Mouse (Mus musculus): ENCODE data around the gene Dnajc13. TPM values are rescaled to one million over a fixed set of nuclear protein-coding genes. Genes with fewer than 3 reads are reported as not detected.

Gene Dnajc13
- polyA plus RNA-seq, 1 experiment from 2014 or later: 20.4 TPM

GRCm38 (mm10) chr9:104126833-104127232 lies 135.9 kb downstream of the Dnajc13 start, which contains the start of gene Ackr4:
Gene Ackr4 (minus strand): TSS chr9:104126933.
- no peak within 1 kb of the TSS for H3K9ac ChIP-seq (replicated peaks; ENCODE audit: low read length)
- DNase-seq (ENCODE audit: low spot score): no peak
- no peaks in the 10 kb centered on the region for H3K36me3 ChIP-seq (replicated peaks; ENCODE audit: control insufficient read depth, insufficient read depth, low read depth, low read length)
- 77% methylated on average over 3 of the region's 3 CpGs for WGBS
- H3K27me3 ChIP-seq (ENCODE audit: control insufficient read depth, insufficient read depth, low read length): no peaks in the 10 kb centered on the region
- no peak within 1 kb of the TSS for H3K4me2 ChIP-seq (ENCODE audit: low read depth, low read length)
- no peak for ATAC-seq (replicated peaks; ENCODE audit: insufficient number of reproducible peaks, low FRiP score, low TSS enrichment, low read depth)
- no peak within 1 kb of the TSS for H3K27ac ChIP-seq (replicated peaks; ENCODE audit: low read depth, low read length)
- H3K4me1 ChIP-seq (ENCODE audit: control insufficient read depth, insufficient read depth, low read length): no peaks in the 10 kb centered on the region
- no peak within 1 kb of the TSS for H3K4me3 ChIP-seq (ENCODE audit: low read depth, low read length)
- no peaks in the 10 kb centered on the region for H3K9me3 ChIP-seq (replicated peaks; ENCODE audit: control insufficient read depth, low read length)

GRCm38 (mm10) chr9:104123622-104124021 lies 139.1 kb downstream of the Dnajc13 start:
- no peak overlapping the region for H3K9ac ChIP-seq (replicated peaks; ENCODE audit: low read length)
- no peak overlapping the region for H3K27ac ChIP-seq (replicated peaks; ENCODE audit: low read depth, low read length)
- DNase-seq (ENCODE audit: low spot score) (no peak), ATAC-seq (replicated peaks; ENCODE audit: insufficient number of reproducible peaks, low FRiP score, low TSS enrichment, low read depth) (no peak)
- H3K9me3 ChIP-seq (replicated peaks; ENCODE audit: control insufficient read depth, low read length): no peaks in the 10 kb centered on the region
- no peaks in the 10 kb centered on the region for H3K27me3 ChIP-seq (ENCODE audit: control insufficient read depth, insufficient read depth, low read length)
- no peaks in the 10 kb centered on the region for H3K36me3 ChIP-seq (replicated peaks; ENCODE audit: control insufficient read depth, insufficient read depth, low read depth, low read length)
- H3K4me1 ChIP-seq (ENCODE audit: control insufficient read depth, insufficient read depth, low read length): no peaks in the 10 kb centered on the region
- no peak overlapping the region for H3K4me2 ChIP-seq (ENCODE audit: low read depth, low read length)
- 67% methylated on average over 5 of the region's 5 CpGs for WGBS
- H3K4me3 ChIP-seq (ENCODE audit: low read depth, low read length): no peak overlapping the region

- Histone ChIP-seq H3K9ac (replicated peaks; ENCODE audit: low read length) (no peak overlapping the region), H3K4me3 (ENCODE audit: low read depth, low read length) (no peak overlapping the region), H3K27me3 (ENCODE audit: control insufficient read depth, insufficient read depth, low read length) (no peaks in the 10 kb centered on the region), H3K9me3 (replicated peaks; ENCODE audit: control insufficient read depth, low read length) (no peaks in the 10 kb centered on the region), H3K27ac (replicated peaks; ENCODE audit: low read depth, low read length) (no peak overlapping the region), H3K36me3 (replicated peaks; ENCODE audit: control insufficient read depth, insufficient read depth, low read depth, low read length) (no peaks in the 10 kb centered on the region), H3K4me2 (ENCODE audit: low read depth, low read length) (no peak overlapping the region), H3K4me1 (ENCODE audit: control insufficient read depth, insufficient read depth, low read length) (no peaks in the 10 kb centered on the region)
- no peak for ATAC-seq (replicated peaks; ENCODE audit: insufficient number of reproducible peaks, low FRiP score, low TSS enrichment, low read depth)
- WGBS: 66% methylated on average over 5 of the region's 5 CpGs
- no peak for DNase-seq (ENCODE audit: low spot score)
These were observed 139.6 kb downstream of the Dnajc13 start for GRCm38 (mm10) chr9:104123101-104123500.

- WGBS: 72% methylated on average over 5 of the region's 5 CpGs
- DNase-seq (ENCODE audit: low spot score): no peak
These were observed 153.6 kb downstream of the Dnajc13 start for GRCm38 (mm10) chr9:104109151-104109550.

GRCm38 (mm10) chr9:104108571-104109143 lies 154.1 kb downstream of the Dnajc13 start:
- WGBS: 73% methylated on average over 2 of the region's 2 CpGs
- H3K4me1 ChIP-seq (ENCODE audit: control insufficient read depth, insufficient read depth, low read length): no peaks in the 10 kb centered on the region
- no peak overlapping the region for H3K9ac ChIP-seq (replicated peaks; ENCODE audit: low read length)
- no peaks in the 10 kb centered on the region; the same call in 1 of the 2 replicates for H3K9me3 ChIP-seq (replicated peaks; ENCODE audit: control insufficient read depth, low read length)
- H3K27me3 ChIP-seq (ENCODE audit: control insufficient read depth, insufficient read depth, low read length): no peaks in the 10 kb centered on the region
- DNase-seq (ENCODE audit: low spot score) (no peak), ATAC-seq (replicated peaks; ENCODE audit: insufficient number of reproducible peaks, low FRiP score, low TSS enrichment, low read depth) (no peak)
- H3K4me2 ChIP-seq (ENCODE audit: low read depth, low read length): no peak overlapping the region
- no peak overlapping the region for H3K4me3 ChIP-seq (ENCODE audit: low read depth, low read length)
- no peak overlapping the region for H3K27ac ChIP-seq (replicated peaks; ENCODE audit: low read depth, low read length)
- H3K36me3 ChIP-seq (replicated peaks; ENCODE audit: control insufficient read depth, insufficient read depth, low read depth, low read length): no peaks in the 10 kb centered on the region

More at GRCm38 (mm10) chr9:104109151-104109550, 153.6 kb downstream of the Dnajc13 start:
- Histone ChIP-seq H3K4me1 (ENCODE audit: control insufficient read depth, insufficient read depth, low read length) (no peaks in the 10 kb centered on the region), H3K4me3 (ENCODE audit: low read depth, low read length) (no peak overlapping the region), H3K36me3 (replicated peaks; ENCODE audit: control insufficient read depth, insufficient read depth, low read depth, low read length) (no peaks in the 10 kb centered on the region), H3K27me3 (ENCODE audit: control insufficient read depth, insufficient read depth, low read length) (no peaks in the 10 kb centered on the region), H3K27ac (replicated peaks; ENCODE audit: low read depth, low read length) (no peak overlapping the region), H3K9ac (replicated peaks; ENCODE audit: low read length) (no peak overlapping the region), H3K4me2 (ENCODE audit: low read depth, low read length) (no peak overlapping the region), H3K9me3 (replicated peaks; ENCODE audit: control insufficient read depth, low read length) (no peaks in the 10 kb centered on the region; the same call in 1 of the 2 replicates)
- ATAC-seq (replicated peaks; ENCODE audit: insufficient number of reproducible peaks, low FRiP score, low TSS enrichment, low read depth): no peak

GRCm38 (mm10) chr9:104107482-104107881 lies 155.2 kb downstream of the Dnajc13 start:
- no peaks in the 10 kb centered on the region for H3K36me3 ChIP-seq (replicated peaks; ENCODE audit: control insufficient read depth, insufficient read depth, low read depth, low read length)
- no peak overlapping the region for H3K27ac ChIP-seq (replicated peaks; ENCODE audit: low read depth, low read length)
- DNase-seq (ENCODE audit: low spot score) (no peak), ATAC-seq (replicated peaks; ENCODE audit: insufficient number of reproducible peaks, low FRiP score, low TSS enrichment, low read depth) (no peak)
- no peak overlapping the region for H3K4me2 ChIP-seq (ENCODE audit: low read depth, low read length)
- WGBS: 80% methylated on average over 6 of the region's 6 CpGs
- H3K27me3 ChIP-seq (ENCODE audit: control insufficient read depth, insufficient read depth, low read length): no peaks in the 10 kb centered on the region
- H3K4me1 ChIP-seq (ENCODE audit: control insufficient read depth, insufficient read depth, low read length): no peaks in the 10 kb centered on the region
- H3K9me3 ChIP-seq (replicated peaks; ENCODE audit: control insufficient read depth, low read length): no peaks in the 10 kb centered on the region; the same call in 1 of the 2 replicates
- no peak overlapping the region for H3K4me3 ChIP-seq (ENCODE audit: low read depth, low read length)
- H3K9ac ChIP-seq (replicated peaks; ENCODE audit: low read length): no peak overlapping the region

GRCm38 (mm10) chr9:104106930-104107329 lies 155.8 kb downstream of the Dnajc13 start:
- Histone ChIP-seq H3K9me3 (replicated peaks; ENCODE audit: control insufficient read depth, low read length) (no peaks in the 10 kb centered on the region; the same call in 1 of the 2 replicates), H3K9ac (replicated peaks; ENCODE audit: low read length) (no peak overlapping the region), H3K27ac (replicated peaks; ENCODE audit: low read depth, low read length) (no peak overlapping the region), H3K36me3 (replicated peaks; ENCODE audit: control insufficient read depth, insufficient read depth, low read depth, low read length) (no peaks in the 10 kb centered on the region), H3K4me2 (ENCODE audit: low read depth, low read length) (no peak overlapping the region), H3K27me3 (ENCODE audit: control insufficient read depth, insufficient read depth, low read length) (no peaks in the 10 kb centered on the region), H3K4me3 (ENCODE audit: low read depth, low read length) (no peak overlapping the region), H3K4me1 (ENCODE audit: control insufficient read depth, insufficient read depth, low read length) (no peaks in the 10 kb centered on the region)
- ATAC-seq (replicated peaks; ENCODE audit: insufficient number of reproducible peaks, low FRiP score, low TSS enrichment, low read depth) (no peak), DNase-seq (ENCODE audit: low spot score) (no peak)
- 87% methylated on average over 9 of the region's 9 CpGs for WGBS

- WGBS: 74% methylated on average over 2 of the region's 2 CpGs
- Histone ChIP-seq H3K9me3 (replicated peaks; ENCODE audit: control insufficient read depth, low read length) (no peaks in the 10 kb centered on the region), H3K4me2 (ENCODE audit: low read depth, low read length) (no peak overlapping the region), H3K4me1 (ENCODE audit: control insufficient read depth, insufficient read depth, low read length) (no peaks in the 10 kb centered on the region), H3K27me3 (ENCODE audit: control insufficient read depth, insufficient read depth, low read length) (no peaks in the 10 kb centered on the region), H3K27ac (replicated peaks; ENCODE audit: low read depth, low read length) (no peak overlapping the region), H3K4me3 (ENCODE audit: low read depth, low read length) (no peak overlapping the region), H3K9ac (replicated peaks; ENCODE audit: low read length) (no peak overlapping the region), H3K36me3 (replicated peaks; ENCODE audit: control insufficient read depth, insufficient read depth, low read depth, low read length) (no peaks in the 10 kb centered on the region)
- ATAC-seq (replicated peaks; ENCODE audit: insufficient number of reproducible peaks, low FRiP score, low TSS enrichment, low read depth) (no peak), DNase-seq (ENCODE audit: low spot score) (no peak)
These were observed 157.7 kb downstream of the Dnajc13 start for GRCm38 (mm10) chr9:104104986-104105385.
